Mouse (Mus musculus): ENCODE measurements around the gene Foxp1.

DNA sequence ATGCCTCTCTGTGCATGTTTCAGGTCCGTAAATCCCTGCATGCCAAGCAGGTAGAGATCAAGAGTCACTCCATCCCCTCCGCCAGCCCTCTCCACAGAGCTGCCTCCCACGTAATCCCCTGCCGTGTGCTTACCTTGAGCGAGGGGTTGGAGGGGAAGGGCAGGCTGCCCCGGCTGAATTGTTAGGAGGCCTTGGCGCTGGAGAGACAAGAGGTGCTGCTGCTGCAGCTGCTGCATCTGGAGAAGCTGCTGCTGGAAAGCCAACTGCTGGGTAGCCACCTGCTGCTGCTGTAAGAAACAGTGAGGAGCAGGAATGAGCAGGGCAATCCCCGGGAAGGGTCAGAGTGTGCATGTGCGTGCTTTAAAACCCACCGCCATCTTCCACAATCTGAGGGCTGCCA lies 512.8 kb downstream of the Foxp1 start:
- TF ChIP-seq CTCF (IDR thresholded peaks at IDR 0.05; ENCODE audit: low read depth, low read length), result no peak
- TF ChIP-seq POLR2A (IDR thresholded peaks at IDR 0.05; ENCODE audit: borderline replicate concordance, low read depth, low read length), result no peak
